Mouse (Mus musculus) spleen, adult 18-20 months (tissue): ENCODE measurements around the gene Trpc2.
A peak's percentile ranks its signal among the peaks of the same experiment; 100 is the strongest.

ENCODE experiments used
- DNase-seq, 2 experiments: peaks; one replicate each; pipeline ENCODE4 v3.0.0; 2022; ENCODE audit warnings: mixed read lengths in 2 of 2

The Trpc2 gene

GRCm38 (mm10) chr7:102102696-102103095, 19.8 kb downstream of the Trpc2 start:
- no peak for DNase-seq

GRCm38 (mm10) chr7:102103555-102103954, 20.6 kb downstream of the Trpc2 start:
- DNase-seq = no peak

- DNase-seq = no peak
These were observed 21.2 kb downstream of the Trpc2 start for GRCm38 (mm10) chr7:102104126-102104525.

GRCm38 (mm10) chr7:102106700-102107141, 23.8 kb downstream of the Trpc2 start:
- DNase-seq = no peak

- no peak for DNase-seq
These were observed 25.3 kb downstream of the Trpc2 start for GRCm38 (mm10) chr7:102108206-102108605.

GRCm38 (mm10) chr7:102109171-102109570, 26.3 kb downstream of the Trpc2 start, which contains the start of gene Art5:
Art5 (minus strand) TSS chr7:102109489.
- DNase-seq = no peak

GRCm38 (mm10) chr7:102109746-102110145, 26.8 kb downstream of the Trpc2 start:
- DNase-seq = no peak

GRCm38 (mm10) chr7:102113151-102113729, 30.3 kb downstream of the Trpc2 start:
- DNase-seq = no peak

- DNase-seq = no peak
These were observed 33.8 kb downstream of the Trpc2 start, which contains the start of gene Chrna10 for GRCm38 (mm10) chr7:102116579-102117331. Chrna10 (minus strand) TSS chr7:102116828.

- no peak for DNase-seq
These were observed 34.5 kb downstream of the Trpc2 start for GRCm38 (mm10) chr7:102117382-102117781.

- no peak for DNase-seq
These were observed 37.4 kb downstream of the Trpc2 start for GRCm38 (mm10) chr7:102120326-102120725.

GRCm38 (mm10) chr7:102132395-102132794, 49.5 kb downstream of the Trpc2 start:
- no peak for DNase-seq

- DNase-seq = peak in 1 of 2 experiments; percentile 35
These were observed 54.5 kb downstream of the Trpc2 start for GRCm38 (mm10) chr7:102137464-102137863.

- DNase-seq = no peak
These were observed 55.0 kb downstream of the Trpc2 start for GRCm38 (mm10) chr7:102137898-102138297.
